Mouse (Mus musculus) midbrain, embryonic 16.5 days (tissue): ENCODE results near the gene Angpt4. TPM values are rescaled to one million over a fixed set of nuclear protein-coding genes. Genes with fewer than 3 reads are reported as not detected.
A peak's percentile ranks its signal among the peaks of the same experiment; 100 is the strongest.

Source experiments
- ATAC-seq: fragments of 200-750 bp; cut with Nextera tagmentation; 2 replicates; pipeline ENCODE4 v1.8.0; 2017; ENCODE audit warnings: moderate TSS enrichment
- H3K27ac ChIP-seq: fragments of 300-500 bp; sonication (generic); 2 replicates; pipeline ENCODE4 v1.5.1; 2014; ENCODE audit warnings: mild to moderate bottlenecking, low read length, mixed read lengths
- H3K27me3 ChIP-seq: fragments of 300-500 bp; sonication (generic); 2 replicates; pipeline ENCODE4 v1.6.1; 2014; ENCODE audit warnings: low read depth, low read length, mixed read lengths; ENCODE audit not compliant: control insufficient read depth, insufficient read depth
- H3K36me3 ChIP-seq: fragments of 300-500 bp; sonication (generic); 2 replicates; pipeline ENCODE4 v1.6.1; 2014; ENCODE audit warnings: mild to moderate bottlenecking, low read length, moderate library complexity, mixed read lengths; ENCODE audit not compliant: control insufficient read depth, insufficient read depth
- H3K4me1 ChIP-seq: fragments of 300-500 bp; sonication (generic); 2 replicates; pipeline ENCODE4 v1.6.1; 2014; ENCODE audit warnings: mild to moderate bottlenecking, low read length, mixed read lengths; ENCODE audit not compliant: control insufficient read depth, insufficient read depth
- H3K4me2 ChIP-seq: fragments of 300-500 bp; sonication (generic); 2 replicates; pipeline ENCODE4 v1.6.1; 2014; ENCODE audit warnings: mild to moderate bottlenecking, low read length, mixed read lengths
- H3K4me3 ChIP-seq: fragments of 300-500 bp; sonication (generic); 2 replicates; pipeline ENCODE4 v1.5.1; 2014; ENCODE audit warnings: low read depth, mild to moderate bottlenecking, low read length, moderate library complexity, mixed read lengths
- H3K9ac ChIP-seq: fragments of 300-500 bp; sonication (generic); 2 replicates; pipeline ENCODE4 v1.6.1; 2014; ENCODE audit warnings: low read depth, low read length, mixed read lengths
- H3K9me3 ChIP-seq: fragments of 300-500 bp; sonication (generic); replicated peaks from 2 replicates; pipeline ENCODE4 v1.6.1; 2014; ENCODE audit warnings: mild to moderate bottlenecking, low read length, mixed read lengths; ENCODE audit not compliant: control insufficient read depth, poor library complexity, severe bottlenecking
- WGBS: fragments of 180-500 bp; shearing (Covaris S2); extraction: QIAGEN DNeasy Blood & Tissue Kit; methylation state at CpG from one replicate; pipeline ENCODE4 v1.1.7; 2014; 5-methylcytosine and 5-hydroxymethylcytosine counted together
- polyA plus RNA-seq: library from polyadenylated mRNA; unstranded; fragments of >200 nt; fragmentation: Nextera tagmentation; extraction: Ambion mirVana; gene quantifications from 2 replicates; pipeline ENCODE4 v1.2.1, GENCODE M21; 2015

Angpt4 gene
- polyA plus RNA-seq, 1 experiment from 2014 or later = 0.30 TPM

- Histone ChIP-seq H3K4me1 (peaks cover 58% of the 10 kb centered on the region), H3K27ac (no peak overlapping the region), H3K9ac (no peak overlapping the region), H3K36me3 (no peaks in the 10 kb centered on the region), H3K4me3 (no peak overlapping the region), H3K27me3 (no peaks in the 10 kb centered on the region), H3K4me2 (no peak overlapping the region), H3K9me3 (no peaks in the 10 kb centered on the region)
- no peak for ATAC-seq
- WGBS = 87% methylated on average over 5 of the region's 5 CpGs
Measured at GRCm38 (mm10) chr2:151971748-151972147, 60.7 kb downstream of the Angpt4 start.

DNA sequence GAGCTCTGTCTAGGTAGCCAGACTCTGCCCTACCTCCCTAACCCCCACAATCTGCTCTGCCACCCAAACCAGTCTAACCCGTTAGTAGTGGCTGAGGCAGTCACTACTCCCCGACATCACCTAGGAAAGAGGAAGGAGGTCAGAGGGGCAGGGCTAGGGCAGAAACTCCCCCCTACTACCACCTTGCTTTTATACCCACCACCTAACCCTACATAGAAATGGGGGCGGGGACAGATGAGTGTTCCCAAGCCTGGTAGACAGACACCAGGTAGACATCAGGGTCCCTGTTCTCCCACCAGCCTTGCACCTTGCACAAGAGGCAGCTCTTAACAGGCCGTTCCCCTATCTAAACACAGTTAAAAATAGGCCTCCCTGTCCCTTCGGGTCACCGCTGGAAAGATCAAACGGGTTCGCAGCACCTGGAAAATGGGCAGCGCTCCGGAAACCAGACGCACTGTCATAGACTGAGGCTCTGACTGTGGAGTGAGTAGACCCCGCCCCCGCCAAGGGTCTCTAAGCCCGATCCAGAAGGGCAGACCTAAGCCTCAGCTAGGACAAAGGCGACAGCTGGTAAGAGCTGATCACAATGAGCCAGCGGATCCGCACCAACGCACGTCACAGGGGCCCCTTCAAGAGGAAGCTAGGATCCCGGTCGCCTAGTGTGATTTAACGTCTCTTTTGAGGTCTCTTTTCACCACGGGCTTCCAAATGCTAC is 62.0 kb downstream of the Angpt4 start:
- peak overlapping the region; percentile 33 for H3K4me3 ChIP-seq
- H3K4me1 ChIP-seq = peaks cover 45% of the 10 kb centered on the region
- H3K27ac ChIP-seq = peak overlapping the region; percentile 5; the same call in 1 of the 2 replicates
- H3K27me3 ChIP-seq = no peaks in the 10 kb centered on the region
- ATAC-seq = no peak
- WGBS = 9% methylated on average over 23 of the region's 23 CpGs
- H3K9me3 ChIP-seq = no peaks in the 10 kb centered on the region
- H3K9ac ChIP-seq = peak overlapping the region; percentile 51
- no peaks in the 10 kb centered on the region for H3K36me3 ChIP-seq
- H3K4me2 ChIP-seq = peak overlapping the region; percentile 62

- Histone ChIP-seq H3K36me3 (no peaks in the 10 kb centered on the region), H3K27me3 (no peaks in the 10 kb centered on the region), H3K4me1 (peaks cover 38% of the 10 kb centered on the region), H3K9ac (peak overlapping the region; percentile 51), H3K9me3 (no peaks in the 10 kb centered on the region), H3K27ac (peak overlapping the region; percentile 5; the same call in 1 of the 2 replicates), H3K4me3 (peak overlapping the region; percentile 33), H3K4me2 (peak overlapping the region; percentile 62)
- no peak for ATAC-seq
- 5% methylated on average over 36 of the region's 36 CpGs for WGBS
Measured at GRCm38 (mm10) chr2:151973595-151974562, 62.9 kb downstream of the Angpt4 start.

GRCm38 (mm10) chr2:151975295-151975694 is 64.3 kb downstream of the Angpt4 start:
- Histone ChIP-seq H3K27me3 (no peaks in the 10 kb centered on the region), H3K27ac (no peak overlapping the region), H3K4me1 (peaks cover 33% of the 10 kb centered on the region), H3K9me3 (no peaks in the 10 kb centered on the region), H3K4me3 (no peak overlapping the region), H3K9ac (no peak overlapping the region), H3K36me3 (no peaks in the 10 kb centered on the region), H3K4me2 (no peak overlapping the region)
- no peak for ATAC-seq
- WGBS = 90% methylated on average over 5 of the region's 5 CpGs

DNA sequence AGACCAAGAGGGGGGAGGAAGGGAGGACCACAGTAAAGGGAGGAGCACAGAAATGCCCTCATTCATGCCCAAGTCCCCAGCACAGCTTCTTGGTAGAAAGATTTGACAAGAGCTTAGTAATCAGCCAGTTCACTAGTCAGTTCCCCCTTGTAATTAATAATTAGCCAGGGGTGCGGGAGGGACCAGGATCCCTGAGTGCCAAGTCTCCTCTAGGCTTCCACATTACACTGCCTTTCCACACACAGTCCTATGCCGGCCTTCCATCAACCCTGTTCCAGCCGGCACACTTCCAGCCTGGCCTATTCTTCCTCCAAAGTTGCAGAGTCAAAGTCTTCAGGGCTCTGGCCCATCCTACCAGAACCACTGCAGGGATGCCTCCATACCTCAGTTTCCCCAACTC is 65.1 kb downstream of the Angpt4 start:
- Histone ChIP-seq H3K9me3 (no peaks in the 10 kb centered on the region), H3K36me3 (no peaks in the 10 kb centered on the region), H3K4me3 (no peak overlapping the region), H3K4me2 (no peak overlapping the region), H3K27ac (no peak overlapping the region), H3K27me3 (no peaks in the 10 kb centered on the region), H3K4me1 (peaks cover 32% of the 10 kb centered on the region), H3K9ac (no peak overlapping the region)
- 96% methylated on average over 3 of the region's 3 CpGs for WGBS
- no peak for ATAC-seq

DNA sequence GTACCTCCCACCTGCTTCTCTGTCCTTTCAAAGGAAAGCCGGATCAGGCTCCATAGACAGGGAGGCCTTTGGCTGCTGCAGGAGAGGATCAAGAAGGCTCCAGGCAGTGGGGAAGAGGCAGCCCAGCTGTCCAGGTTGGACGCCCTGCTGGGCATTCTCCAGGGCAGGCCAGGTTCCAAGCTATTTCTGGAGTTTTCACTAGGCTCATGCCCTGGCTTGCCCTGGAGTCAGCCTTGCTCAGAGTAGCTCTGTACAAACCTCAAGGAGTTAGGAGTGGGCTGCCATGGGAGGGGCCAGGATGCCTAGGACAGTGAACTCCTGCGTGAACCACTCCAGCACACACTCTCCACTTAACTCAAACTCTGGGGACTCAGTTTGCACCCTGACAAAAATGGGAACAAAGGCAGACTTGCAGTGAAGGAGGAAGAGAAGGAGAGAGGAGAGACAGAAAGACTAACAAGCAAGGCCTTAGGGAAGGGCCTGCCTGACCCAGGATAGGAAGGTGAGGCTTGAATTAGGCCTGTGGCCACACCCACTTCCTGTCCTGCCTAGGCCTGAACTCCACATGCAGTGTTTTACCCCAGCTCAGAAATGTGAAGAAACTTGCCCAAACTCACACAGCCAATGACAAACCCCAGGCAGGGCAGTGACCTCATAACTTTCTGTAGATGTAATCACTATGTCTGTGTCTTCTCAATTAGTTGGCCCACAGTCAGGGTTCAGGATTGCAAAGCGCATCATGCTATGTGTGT is 66.9 kb downstream of the Angpt4 start:
- Histone ChIP-seq H3K27ac (no peak overlapping the region), H3K4me2 (no peak overlapping the region), H3K4me1 (peaks cover 23% of the 10 kb centered on the region), H3K36me3 (no peaks in the 10 kb centered on the region), H3K27me3 (no peaks in the 10 kb centered on the region), H3K4me3 (no peak overlapping the region), H3K9me3 (no peaks in the 10 kb centered on the region), H3K9ac (no peak overlapping the region)
- 83% methylated on average over 4 of the region's 4 CpGs for WGBS
- ATAC-seq = no peak

- Histone ChIP-seq H3K9ac (no peak overlapping the region), H3K27me3 (no peaks in the 10 kb centered on the region), H3K4me3 (no peak overlapping the region), H3K4me1 (peaks cover 18% of the 10 kb centered on the region), H3K27ac (no peak overlapping the region), H3K36me3 (no peaks in the 10 kb centered on the region), H3K9me3 (no peaks in the 10 kb centered on the region), H3K4me2 (peak overlapping the region; percentile 59; the same call in 1 of the 2 replicates)
- no peak for ATAC-seq
- WGBS = 77% methylated on average over 6 of the region's 6 CpGs
Measured at GRCm38 (mm10) chr2:151978494-151978893, 67.5 kb downstream of the Angpt4 start.

DNA sequence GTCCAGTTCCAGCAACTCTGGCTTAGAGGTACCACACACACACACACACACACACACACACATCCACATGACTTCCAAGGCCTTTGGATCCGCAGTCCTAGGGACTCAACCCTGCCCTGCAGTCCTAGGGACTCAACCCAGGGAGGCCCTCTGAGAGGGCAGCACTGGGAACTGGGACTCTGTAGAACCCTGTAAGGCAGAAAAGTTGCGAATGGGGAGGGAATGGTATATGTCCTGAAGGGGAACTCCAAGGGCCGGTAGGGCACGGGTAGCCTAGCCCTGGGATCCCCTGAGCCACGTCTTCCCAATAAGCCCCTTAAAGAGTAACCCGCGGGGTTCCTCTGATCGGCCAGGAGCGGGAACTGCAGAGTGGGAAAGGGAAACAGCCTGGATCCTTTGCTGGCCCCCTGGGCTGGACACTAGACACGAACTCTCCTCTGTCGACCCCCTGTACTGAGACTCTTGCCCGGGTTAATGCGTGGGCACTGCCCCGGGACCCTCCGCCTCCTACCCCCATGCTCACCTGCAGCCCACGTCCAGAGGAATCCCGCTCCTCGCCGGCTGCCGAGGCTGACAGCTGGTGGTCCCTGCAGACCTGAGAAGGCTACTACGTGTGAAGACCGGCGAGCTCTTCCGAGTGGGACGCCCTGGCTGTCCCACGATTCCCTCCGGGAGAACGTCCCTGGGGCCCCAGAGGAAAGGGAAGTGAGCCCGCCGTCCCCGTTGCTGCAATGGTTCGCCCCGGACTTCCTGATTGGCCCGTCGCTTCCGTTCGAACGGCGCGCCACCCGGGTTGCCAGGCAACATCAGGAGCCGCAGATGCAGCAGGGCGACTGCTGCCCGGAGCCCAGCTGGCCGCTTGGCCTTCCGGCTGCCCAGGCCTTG is 68.7 kb downstream of the Angpt4 start, which contains the start of gene Fam110a:
Gene Fam110a, minus strand, starts transcription at position 750 of the 885 bp plus-strand sequence.
- peaks cover 14% of the 10 kb centered on the region for H3K4me1 ChIP-seq
- H3K9me3 ChIP-seq = no peaks in the 10 kb centered on the region
- peak within 1 kb of the TSS; percentile 77 for H3K4me3 ChIP-seq
- no peaks in the 10 kb centered on the region for H3K36me3 ChIP-seq
- peak within 1 kb of the TSS; percentile 82 for H3K9ac ChIP-seq
- WGBS = under 1% methylated on average over 46 of the region's 46 CpGs
- peak within 1 kb of the TSS; percentile 66 for H3K27ac ChIP-seq
- no peaks in the 10 kb centered on the region for H3K27me3 ChIP-seq
- peak; percentile 91 for ATAC-seq
- peak within 1 kb of the TSS; percentile 59 for H3K4me2 ChIP-seq
